Mouse (Mus musculus): ENCODE measurements around the gene Olfr127. TPM values are rescaled to one million over a fixed set of nuclear protein-coding genes. Genes with fewer than 3 reads are reported as not detected.

The Olfr127 gene
- not detected in 2 replicates for polyA plus RNA-seq (2012; rRNA removed)

GRCm38 (mm10) chr17:37900137-37900536, at the start of gene Olfr127:
Gene Olfr127 (plus strand): TSS chr17:37900437.

GRCm38 (mm10) chr17:37920248-37920647, 20.0 kb downstream of the Olfr127 start, which contains the start of gene Olfr128:
Gene Olfr128 (plus strand): TSS chr17:37920548.

GRCm38 (mm10) chr17:37952979-37953378, 52.7 kb downstream of the Olfr127 start, which contains the start of gene Olfr761:
Gene Olfr761 (minus strand): TSS chr17:37953079.

Other genes starting within 250 kb of the Olfr127 start
- not detected in 2 replicates for gene Olfr117, start 236.7 kb upstream of the Olfr127 start, polyA plus RNA-seq (2012; rRNA removed)
- gene Olfr118, start 233.4 kb upstream of the Olfr127 start, polyA plus RNA-seq (2012; rRNA removed): not detected in 2 replicates
- gene Olfr119, start 203.9 kb upstream of the Olfr127 start, polyA plus RNA-seq (2012; rRNA removed): not detected in 2 replicates
- gene Olfr120, start 178.6 kb upstream of the Olfr127 start, polyA plus RNA-seq (2012; rRNA removed): not detected in 2 replicates
- gene Olfr121, start 151.6 kb upstream of the Olfr127 start, polyA plus RNA-seq (2012; rRNA removed): not detected in 2 replicates
- not detected in 2 replicates for gene Olfr122, start 131.8 kb upstream of the Olfr127 start, polyA plus RNA-seq (2012; rRNA removed)
- gene Olfr123, start 106.9 kb upstream of the Olfr127 start, polyA plus RNA-seq (2012; rRNA removed): not detected in 2 replicates
- gene Olfr124, start 100.5 kb upstream of the Olfr127 start, polyA plus RNA-seq (2012; rRNA removed): not detected in 2 replicates
- not detected in 2 replicates for gene Olfr125, start 67.5 kb upstream of the Olfr127 start, polyA plus RNA-seq (2012; rRNA removed)
- not detected in 2 replicates for gene Olfr126, start 53.0 kb upstream of the Olfr127 start, polyA plus RNA-seq (2012; rRNA removed)
- not detected in 2 replicates for gene Olfr128, start 20.1 kb downstream of the Olfr127 start, polyA plus RNA-seq (2012; rRNA removed)
- not detected in 2 replicates for gene Olfr761, start 52.6 kb downstream of the Olfr127 start, polyA plus RNA-seq (2012; rRNA removed)
- not detected in 2 replicates for gene Olfr129, start 159.6 kb downstream of the Olfr127 start, polyA plus RNA-seq (2012; rRNA removed)
- not detected in 2 replicates for gene Olfr130, start 163.5 kb downstream of the Olfr127 start, polyA plus RNA-seq (2012; rRNA removed)
- gene Olfr131, start 188.3 kb downstream of the Olfr127 start, polyA plus RNA-seq (2012; rRNA removed): not detected in 2 replicates
- gene Olfr132, start 234.1 kb downstream of the Olfr127 start, polyA plus RNA-seq (2012; rRNA removed): not detected in 2 replicates
- gene Olfr133, start 244.8 kb downstream of the Olfr127 start, polyA plus RNA-seq (2012; rRNA removed): not detected in 2 replicates

Measured in central nervous system, embryonic 11.5 days (tissue).